Mouse (Mus musculus): ENCODE measurements around the gene Slc6a1. TPM values are rescaled to one million over a fixed set of nuclear protein-coding genes. Genes with fewer than 3 reads are reported as not detected.

The Slc6a1 gene
- polyA plus RNA-seq, 1 experiment from 2014 or later: 5.1 TPM

- peaks cover 37% of the 10 kb centered on the region for H3K4me1 ChIP-seq
- no peak overlapping the region for H3K27ac ChIP-seq
- H3K9me3 ChIP-seq: no peaks in the 10 kb centered on the region
- H3K36me3 ChIP-seq (replicated peaks): no peaks in the 10 kb centered on the region
- no peak overlapping the region for H3K4me3 ChIP-seq
- WGBS: 89% methylated on average over 2 of the region's 2 CpGs
- no peak for DNase-seq (ENCODE audit: extremely low spot score, low spot score)
- H3K27me3 ChIP-seq (ENCODE audit: poor library complexity, severe bottlenecking): peaks cover 40% of the 10 kb centered on the region
Observed at GRCm38 (mm10) chr6:114269589-114269988, 12.8 kb upstream of the Slc6a1 start.

- DNase-seq (ENCODE audit: extremely low spot score, low spot score): no peak
- H3K27me3 ChIP-seq (ENCODE audit: poor library complexity, severe bottlenecking): peaks cover 44% of the 10 kb centered on the region
- 76% methylated on average over 5 of the region's 5 CpGs for WGBS
- H3K4me3 ChIP-seq: no peak overlapping the region
- peaks cover 40% of the 10 kb centered on the region for H3K4me1 ChIP-seq
- H3K9me3 ChIP-seq: no peaks in the 10 kb centered on the region
- no peak overlapping the region for H3K27ac ChIP-seq
- no peaks in the 10 kb centered on the region for H3K36me3 ChIP-seq (replicated peaks)
Observed at GRCm38 (mm10) chr6:114270799-114271198, 11.6 kb upstream of the Slc6a1 start.

GRCm38 (mm10) chr6:114272279-114272678 is 10.2 kb upstream of the Slc6a1 start:
- 0 out of 2 replicates have a peak overlapping the region, but pooled peaks have one; percentile 25 for H3K27ac ChIP-seq
- no peaks in the 10 kb centered on the region for H3K9me3 ChIP-seq
- 89% methylated on average over 15 of the region's 15 CpGs for WGBS
- peaks cover 44% of the 10 kb centered on the region for H3K27me3 ChIP-seq (ENCODE audit: poor library complexity, severe bottlenecking)
- no peak overlapping the region for H3K4me3 ChIP-seq
- H3K4me1 ChIP-seq: peaks cover 38% of the 10 kb centered on the region
- no peak for DNase-seq (ENCODE audit: extremely low spot score, low spot score)
- H3K36me3 ChIP-seq (replicated peaks): no peaks in the 10 kb centered on the region

- WGBS: 73% methylated on average over 14 of the region's 14 CpGs
- H3K36me3 ChIP-seq (replicated peaks): no peaks in the 10 kb centered on the region
- no peak overlapping the region for H3K27ac ChIP-seq
- no peak overlapping the region for H3K4me3 ChIP-seq
- peaks cover 41% of the 10 kb centered on the region for H3K27me3 ChIP-seq (ENCODE audit: poor library complexity, severe bottlenecking)
- H3K9me3 ChIP-seq: no peaks in the 10 kb centered on the region
- DNase-seq (ENCODE audit: extremely low spot score, low spot score): no peak
- peaks cover 21% of the 10 kb centered on the region for H3K4me1 ChIP-seq
Observed at GRCm38 (mm10) chr6:114273997-114274728, 8.3 kb upstream of the Slc6a1 start.

GRCm38 (mm10) chr6:114275800-114276199 is 6.6 kb upstream of the Slc6a1 start:
- no peaks in the 10 kb centered on the region for H3K36me3 ChIP-seq (replicated peaks)
- H3K9me3 ChIP-seq: no peaks in the 10 kb centered on the region
- no peak for DNase-seq (ENCODE audit: extremely low spot score, low spot score)
- peaks cover 45% of the 10 kb centered on the region for H3K27me3 ChIP-seq (ENCODE audit: poor library complexity, severe bottlenecking)
- H3K4me1 ChIP-seq: peaks cover 21% of the 10 kb centered on the region
- 60% methylated on average over 8 of the region's 8 CpGs for WGBS
- no peak overlapping the region for H3K27ac ChIP-seq
- H3K4me3 ChIP-seq: no peak overlapping the region

GRCm38 (mm10) chr6:114283278-114283770 is 889 bp downstream of the Slc6a1 start:
- 12% methylated on average over 8 of the region's 8 CpGs for WGBS
- H3K27me3 ChIP-seq (ENCODE audit: poor library complexity, severe bottlenecking): peaks cover 85% of the 10 kb centered on the region
- DNase-seq (ENCODE audit: extremely low spot score, low spot score): no peak

GRCm38 (mm10) chr6:114283927-114284703 is 1.7 kb downstream of the Slc6a1 start:
- H3K4me3 ChIP-seq: peak overlapping the region; percentile 54
- H3K36me3 ChIP-seq (replicated peaks): no peaks in the 10 kb centered on the region
- H3K27ac ChIP-seq: peak overlapping the region; percentile 77
- H3K27me3 ChIP-seq (ENCODE audit: poor library complexity, severe bottlenecking): peaks cover 90% of the 10 kb centered on the region
- H3K9me3 ChIP-seq: no peaks in the 10 kb centered on the region
- WGBS: 48% methylated on average over 10 of the region's 10 CpGs
- DNase-seq (ENCODE audit: extremely low spot score, low spot score): peak; percentile 33
- peaks cover 41% of the 10 kb centered on the region for H3K4me1 ChIP-seq

More at GRCm38 (mm10) chr6:114283278-114283770, 889 bp downstream of the Slc6a1 start:
- peak overlapping the region; percentile 77 for H3K27ac ChIP-seq
- no peaks in the 10 kb centered on the region for H3K36me3 ChIP-seq (replicated peaks)
- H3K4me1 ChIP-seq: peaks cover 35% of the 10 kb centered on the region
- no peaks in the 10 kb centered on the region for H3K9me3 ChIP-seq
- H3K4me3 ChIP-seq: peak overlapping the region; percentile 54

GRCm38 (mm10) chr6:114285424-114285823 is 3.0 kb downstream of the Slc6a1 start:
- Histone ChIP-seq H3K9me3 (no peaks in the 10 kb centered on the region), H3K4me1 (peaks cover 54% of the 10 kb centered on the region), H3K36me3 (replicated peaks) (no peaks in the 10 kb centered on the region), H3K27ac (no peak overlapping the region), H3K27me3 (ENCODE audit: poor library complexity, severe bottlenecking) (peaks cover 87% of the 10 kb centered on the region), H3K4me3 (no peak overlapping the region)
- 54% methylated on average over 4 of the region's 4 CpGs for WGBS
- no peak for DNase-seq (ENCODE audit: extremely low spot score, low spot score)

- Histone ChIP-seq H3K36me3 (replicated peaks) (no peaks in the 10 kb centered on the region), H3K4me1 (peaks cover 52% of the 10 kb centered on the region), H3K27me3 (ENCODE audit: poor library complexity, severe bottlenecking) (peaks cover 54% of the 10 kb centered on the region), H3K4me3 (no peak overlapping the region), H3K27ac (peak overlapping the region; percentile 51; the same call in 1 of the 2 replicates), H3K9me3 (no peaks in the 10 kb centered on the region)
- WGBS: 53% methylated on average over 7 of the region's 7 CpGs
- DNase-seq (ENCODE audit: extremely low spot score, low spot score): no peak
Observed at GRCm38 (mm10) chr6:114289106-114289505, 6.7 kb downstream of the Slc6a1 start.

GRCm38 (mm10) chr6:114290184-114290583 is 7.7 kb downstream of the Slc6a1 start:
- Histone ChIP-seq H3K36me3 (replicated peaks) (no peaks in the 10 kb centered on the region), H3K4me1 (peaks cover 50% of the 10 kb centered on the region), H3K27ac (peak overlapping the region; percentile 72), H3K9me3 (no peaks in the 10 kb centered on the region), H3K4me3 (no peak overlapping the region), H3K27me3 (ENCODE audit: poor library complexity, severe bottlenecking) (peaks cover 43% of the 10 kb centered on the region)
- 52% methylated on average over 8 of the region's 8 CpGs for WGBS
- DNase-seq (ENCODE audit: extremely low spot score, low spot score): peak; percentile 53

- WGBS: 75% methylated on average over 4 of the region's 4 CpGs
- Histone ChIP-seq H3K36me3 (replicated peaks) (no peaks in the 10 kb centered on the region), H3K4me3 (no peak overlapping the region), H3K27ac (peak overlapping the region; percentile 72), H3K9me3 (no peaks in the 10 kb centered on the region), H3K27me3 (ENCODE audit: poor library complexity, severe bottlenecking) (peaks cover 36% of the 10 kb centered on the region), H3K4me1 (peaks cover 43% of the 10 kb centered on the region)
- DNase-seq (ENCODE audit: extremely low spot score, low spot score): no peak
Observed at GRCm38 (mm10) chr6:114290929-114291328, 8.5 kb downstream of the Slc6a1 start.

GRCm38 (mm10) chr6:114291396-114291795 is 9.0 kb downstream of the Slc6a1 start:
- no peak for DNase-seq (ENCODE audit: extremely low spot score, low spot score)
- peaks cover 47% of the 10 kb centered on the region for H3K4me1 ChIP-seq
- no peaks in the 10 kb centered on the region for H3K36me3 ChIP-seq (replicated peaks)
- H3K27ac ChIP-seq: peak overlapping the region; percentile 72
- WGBS: 62% methylated on average over 5 of the region's 5 CpGs
- H3K4me3 ChIP-seq: no peak overlapping the region
- H3K27me3 ChIP-seq (ENCODE audit: poor library complexity, severe bottlenecking): peaks cover 31% of the 10 kb centered on the region
- no peaks in the 10 kb centered on the region for H3K9me3 ChIP-seq

GRCm38 (mm10) chr6:114293511-114293910 is 11.1 kb downstream of the Slc6a1 start:
- WGBS: 37% methylated on average over 8 of the region's 8 CpGs
- Histone ChIP-seq H3K9me3 (no peaks in the 10 kb centered on the region), H3K4me3 (no peak overlapping the region), H3K27me3 (ENCODE audit: poor library complexity, severe bottlenecking) (peaks cover 16% of the 10 kb centered on the region; the same call in 1 of the 2 replicates), H3K36me3 (replicated peaks) (no peaks in the 10 kb centered on the region), H3K4me1 (peaks cover 60% of the 10 kb centered on the region), H3K27ac (peak overlapping the region; percentile 60)
- no peak for DNase-seq (ENCODE audit: extremely low spot score, low spot score)

Measured in forebrain, embryonic 10.5 days (tissue).